Mouse (Mus musculus): Measurements from ENCODE around the gene Ets1.

GRCm38 (mm10) chr9:32713790-32714189, 77.8 kb downstream of the Ets1 start:
- TF ChIP-seq EP300 (IDR thresholded peaks at IDR 0.05), result no peak
- TF ChIP-seq CTCF (IDR thresholded peaks at IDR 0.05), result no peak
